Mouse (Mus musculus): Measurements from ENCODE around the gene Nab2.

Gene Nab2

DNA sequence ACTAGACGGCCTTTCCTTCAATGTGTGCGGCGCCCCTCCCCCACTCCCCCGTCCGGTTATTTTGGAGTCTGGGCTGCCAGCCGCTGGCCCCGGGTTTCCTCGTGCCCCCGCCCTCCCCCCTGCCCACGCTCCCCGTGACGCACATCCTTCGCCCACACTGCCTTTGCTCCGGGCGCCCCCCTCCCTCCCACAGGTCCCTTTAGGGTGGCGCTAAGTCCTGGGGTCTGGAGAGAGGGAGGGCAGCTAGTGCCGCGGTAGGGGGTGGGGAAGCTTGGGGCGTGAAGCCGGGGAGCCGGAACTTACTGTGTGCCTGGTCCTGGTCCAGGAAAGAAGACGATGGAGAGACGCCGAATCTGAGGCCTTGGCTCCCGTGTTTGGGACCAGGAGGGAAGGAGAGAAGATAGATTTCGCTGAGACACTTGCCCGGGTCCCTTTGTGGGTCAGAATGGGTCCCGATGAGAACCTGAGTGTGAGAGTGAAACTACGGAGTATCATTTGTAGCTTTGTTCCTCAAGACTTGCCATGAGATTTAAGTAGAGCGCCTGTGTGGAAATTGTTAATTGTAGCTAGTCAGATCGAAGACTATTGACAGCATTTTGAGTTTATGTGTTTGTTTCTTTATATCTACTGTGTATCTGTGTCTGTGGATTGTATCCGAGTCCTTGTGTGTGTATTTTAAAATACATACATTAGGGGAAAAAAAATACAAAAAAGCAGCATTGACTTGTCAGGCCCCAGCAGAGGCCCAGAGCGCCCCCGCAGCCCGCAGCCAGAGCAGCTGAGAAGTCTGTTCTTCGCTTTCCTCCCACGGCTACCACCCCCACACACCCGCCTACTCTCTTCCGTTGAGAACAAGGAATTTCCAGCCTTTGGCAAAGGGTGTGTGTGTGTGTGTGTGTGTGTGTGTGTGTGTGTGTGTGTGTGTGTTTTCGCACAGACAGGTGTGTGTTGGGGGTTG is at the start of gene Nab2:
Gene Nab2 (minus strand): TSS at position 476 of the 958 bp plus-strand sequence.
- DNase-seq, result peak; percentile 70

DNA sequence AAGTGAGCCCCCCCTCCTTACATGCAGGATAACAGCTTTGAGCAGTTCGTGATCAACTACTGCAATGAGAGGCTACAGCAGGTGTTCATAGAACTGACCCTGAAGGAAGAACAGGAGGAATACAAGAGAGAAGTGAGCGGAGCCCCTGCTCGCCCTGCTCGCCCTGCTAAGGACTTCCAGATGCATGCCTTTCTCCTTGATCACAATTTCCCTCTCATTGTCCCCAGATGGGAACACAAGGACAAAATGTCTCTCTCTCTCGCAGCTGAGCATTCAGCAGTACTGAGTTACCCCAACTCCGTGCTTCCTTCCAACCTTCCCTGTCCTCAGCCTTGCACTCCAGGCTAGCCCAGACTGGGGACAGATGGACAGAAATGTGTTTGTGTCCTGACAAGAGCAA is 44.4 kb upstream of the Nab2 start:
- no peak for DNase-seq

DNA sequence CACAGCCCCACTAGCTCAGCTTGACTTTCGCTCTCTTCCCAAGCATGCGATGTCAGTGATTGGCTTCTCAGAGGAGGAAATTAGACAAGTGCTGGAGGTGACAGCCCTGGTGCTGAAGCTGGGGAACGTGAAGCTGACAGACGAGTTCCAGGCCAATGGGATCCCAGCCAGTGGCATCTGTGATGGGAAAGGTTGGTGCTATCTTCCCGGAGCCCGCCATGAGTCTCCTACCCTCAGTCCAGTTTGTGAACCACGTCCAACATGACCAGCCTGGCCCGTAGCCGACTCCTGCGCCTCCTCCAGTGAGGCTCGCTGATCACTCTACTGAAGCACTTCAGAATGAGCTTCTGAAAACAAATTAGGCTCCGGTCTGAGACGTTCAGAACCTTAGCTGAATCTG is 42.0 kb upstream of the Nab2 start:
- DNase-seq, result no peak

DNA sequence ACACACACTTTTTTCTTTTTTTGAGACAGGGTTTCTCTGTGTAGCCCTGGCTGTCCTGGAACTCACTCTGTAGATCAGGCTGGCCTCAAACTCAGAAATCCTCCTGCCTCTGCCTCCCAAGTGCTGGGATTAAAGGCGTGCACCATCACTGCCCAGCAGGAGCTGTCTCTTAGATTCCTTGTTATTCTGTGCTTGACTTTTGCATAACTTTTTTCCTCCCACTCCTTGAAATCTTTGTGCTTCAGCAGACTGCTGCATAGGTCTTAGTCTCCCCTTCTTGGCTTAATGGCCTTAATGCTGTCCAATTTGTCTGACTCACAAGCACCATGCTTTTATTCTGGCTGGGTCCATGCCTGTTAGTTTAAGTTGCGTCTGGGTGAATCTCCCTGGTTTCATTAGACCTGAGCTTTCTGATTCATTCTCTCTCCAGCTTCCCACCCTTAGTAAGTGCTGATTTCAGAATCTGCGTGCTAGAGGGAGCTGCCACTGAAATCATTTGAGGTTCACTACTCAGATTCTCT is 40.5 kb upstream of the Nab2 start:
- no peak for DNase-seq

DNA sequence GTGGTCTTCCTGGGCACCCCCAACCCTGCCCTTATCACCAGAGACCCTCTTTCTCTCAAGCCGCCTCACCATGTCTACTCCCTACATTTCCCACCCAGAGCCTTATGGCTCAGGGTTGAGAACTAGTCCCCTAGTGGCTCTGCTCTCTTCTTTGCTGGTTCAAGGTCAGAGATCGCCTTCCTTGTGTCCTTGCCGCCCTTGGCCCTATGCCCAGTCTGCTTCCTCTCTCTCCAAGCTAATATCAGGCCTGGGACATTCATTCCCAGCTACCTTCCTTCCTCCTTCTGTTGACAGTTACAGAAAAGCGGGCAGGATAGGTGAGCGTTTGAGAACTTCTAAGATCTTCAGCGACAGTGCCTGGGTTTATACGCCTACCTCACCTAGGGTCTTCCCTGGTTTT is 39.4 kb upstream of the Nab2 start:
- no peak for DNase-seq

DNA sequence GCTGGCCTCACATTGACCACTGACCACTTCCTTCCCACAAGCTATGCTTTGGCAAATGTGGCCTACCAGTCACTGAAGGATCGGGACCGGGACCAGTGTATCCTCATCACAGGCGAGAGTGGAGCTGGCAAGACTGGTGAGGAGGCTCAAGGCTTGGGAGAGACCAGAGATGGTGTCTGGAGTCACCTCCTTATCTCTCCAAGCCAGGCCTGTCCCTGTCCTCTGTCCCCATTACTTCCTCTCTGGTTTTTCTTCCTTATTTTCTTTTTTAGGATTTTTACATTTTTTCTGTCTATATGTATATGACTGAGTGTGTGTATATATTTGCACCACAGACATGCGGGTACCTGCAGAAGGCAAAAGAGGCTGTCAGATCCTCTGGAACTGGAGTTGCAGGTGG is 37.4 kb upstream of the Nab2 start:
- no peak for DNase-seq

DNA sequence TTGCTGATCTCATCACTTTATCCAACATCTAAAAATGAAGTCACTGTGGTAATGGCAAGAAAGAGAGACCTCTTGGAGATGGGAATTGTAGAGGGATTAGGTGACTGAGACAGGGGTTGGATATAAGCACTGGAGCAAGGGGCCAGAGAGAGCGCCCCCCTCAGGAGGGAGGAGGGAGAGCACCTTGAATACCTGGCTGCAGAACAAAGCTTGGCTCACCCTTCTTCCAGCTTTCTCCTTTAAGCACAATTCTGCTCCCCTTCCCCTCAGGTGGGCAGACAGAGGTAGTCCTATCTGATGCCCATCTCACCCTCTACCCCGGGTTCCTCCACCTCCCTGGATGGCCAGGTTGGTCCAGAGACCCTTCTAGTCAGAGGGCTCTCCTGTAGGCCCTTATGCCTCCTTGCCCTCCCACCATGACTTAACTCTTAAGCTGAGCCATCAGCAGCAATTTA is 36.4 kb upstream of the Nab2 start, which contains the start of gene Myo1a:
Gene Myo1a (plus strand): TSS at position 405 of the 455 bp plus-strand sequence.
- no peak for DNase-seq

DNA sequence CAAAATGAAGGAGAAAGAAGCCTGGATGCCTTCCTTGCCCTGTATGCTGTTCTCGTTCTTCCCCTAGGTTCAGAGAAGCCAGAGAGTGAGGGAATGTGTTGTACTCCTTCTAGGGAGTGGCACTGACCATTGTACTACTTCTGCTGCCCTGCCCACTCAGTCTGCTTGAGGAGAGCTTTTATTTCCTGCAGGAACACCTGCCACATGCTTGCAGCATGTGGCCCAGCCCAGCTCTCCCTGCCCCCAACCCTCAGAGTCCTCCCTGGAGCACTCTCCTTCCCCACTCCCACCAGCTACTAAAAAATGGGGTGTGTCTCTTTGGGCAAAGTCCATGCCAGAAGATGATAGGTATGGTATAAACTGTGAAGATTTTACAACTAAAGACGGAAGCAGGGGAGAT is 35.9 kb upstream of the Nab2 start:
- DNase-seq, result no peak

DNA sequence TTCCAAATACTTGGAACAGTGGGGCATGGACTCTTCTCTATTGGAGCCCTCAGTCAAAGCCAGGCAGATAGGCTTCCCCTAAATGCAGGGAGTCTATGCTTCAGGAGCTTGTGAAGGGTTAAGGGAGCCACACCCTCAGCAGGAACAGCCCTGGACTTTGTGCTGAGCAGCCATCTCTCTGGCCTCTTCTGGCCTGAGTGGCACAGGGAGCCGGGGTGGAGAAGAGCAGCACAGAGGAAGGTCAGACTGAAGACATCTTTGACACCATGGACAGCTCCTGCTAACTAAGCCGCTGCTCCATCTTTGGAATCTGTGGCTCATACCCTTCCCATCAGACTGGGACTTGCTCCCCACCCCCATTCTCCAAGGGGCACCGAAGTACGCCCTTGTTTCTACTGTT is 34.9 kb upstream of the Nab2 start:
- DNase-seq, result no peak

DNA sequence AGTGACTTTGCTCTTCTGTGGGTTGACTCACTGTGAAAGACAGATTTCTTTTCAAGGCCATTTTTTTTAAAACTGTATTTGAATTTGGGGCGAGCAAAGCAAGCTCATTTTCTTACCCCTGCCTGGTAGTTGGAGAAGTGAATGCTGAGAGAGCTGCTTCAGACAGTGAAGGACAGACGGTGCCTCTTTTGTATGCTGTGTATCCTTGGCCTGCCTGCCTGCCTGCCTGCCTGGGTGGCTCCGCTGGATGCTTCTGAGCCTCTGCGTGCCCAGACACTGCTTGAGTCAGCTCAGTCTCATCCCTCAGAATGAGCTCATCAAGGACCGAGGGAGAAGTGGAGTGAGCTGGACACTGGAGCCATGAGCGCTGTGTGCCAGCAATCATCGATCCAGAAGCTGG is 30.6 kb upstream of the Nab2 start:
- no peak for DNase-seq

DNA sequence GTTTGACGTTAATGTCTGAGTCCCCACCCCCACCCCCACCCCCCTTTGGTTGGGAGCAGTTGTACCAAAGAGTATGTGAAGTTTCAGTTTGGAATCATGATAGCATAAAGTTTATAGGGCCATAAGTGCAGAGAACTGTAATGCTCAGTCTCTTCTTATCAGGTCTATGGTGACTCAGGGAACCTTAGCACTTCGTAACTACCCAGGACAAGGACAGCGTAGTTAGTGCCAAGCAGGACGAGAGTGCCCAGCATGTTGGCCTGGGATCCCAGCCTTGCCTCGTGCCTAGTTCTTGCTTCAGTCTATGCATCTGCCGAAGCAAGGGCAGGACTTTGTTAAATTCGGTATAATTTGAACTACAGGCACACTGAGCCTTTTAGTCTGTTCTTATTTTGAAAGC is 27.4 kb upstream of the Nab2 start:
- no peak for DNase-seq

DNA sequence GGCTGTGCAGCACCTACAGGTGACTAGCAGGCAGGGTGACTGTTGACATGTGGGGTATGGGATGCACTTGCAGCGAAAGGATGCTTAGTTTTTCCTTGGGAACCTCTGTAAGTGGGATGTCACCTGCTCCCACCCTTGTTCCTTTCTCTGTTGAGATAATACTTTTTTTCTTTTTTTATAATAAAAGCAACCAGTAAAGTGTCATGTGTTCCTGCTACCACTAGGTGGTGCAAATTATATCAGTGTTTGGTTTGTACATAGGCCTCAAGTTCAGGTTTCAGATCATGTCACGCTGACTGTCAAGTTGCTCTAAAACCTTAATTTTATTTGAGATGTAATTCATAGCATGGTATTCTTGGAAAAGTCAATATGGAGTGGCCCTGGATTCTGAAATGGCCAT is 26.3 kb upstream of the Nab2 start:
- no peak for DNase-seq

DNA sequence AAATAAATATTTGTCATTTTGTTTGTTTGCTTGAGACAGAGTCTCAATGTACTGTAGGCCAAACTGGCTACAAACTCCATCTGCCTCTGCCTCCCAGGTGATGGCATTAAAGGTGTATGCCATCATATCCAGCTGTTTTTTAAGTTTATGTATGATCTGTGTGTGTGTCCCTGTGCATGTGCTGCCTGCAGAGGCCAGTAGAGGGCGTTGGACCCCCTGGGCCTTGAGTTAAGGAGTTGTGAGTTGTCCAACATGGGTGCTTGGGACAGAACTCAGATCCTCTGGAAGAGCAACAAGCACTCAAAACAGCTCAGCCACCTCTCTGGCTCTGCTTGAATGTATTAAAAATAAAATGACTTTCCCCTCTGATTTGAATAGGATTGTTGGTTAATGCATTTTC is 22.7 kb upstream of the Nab2 start:
- no peak for DNase-seq

DNA sequence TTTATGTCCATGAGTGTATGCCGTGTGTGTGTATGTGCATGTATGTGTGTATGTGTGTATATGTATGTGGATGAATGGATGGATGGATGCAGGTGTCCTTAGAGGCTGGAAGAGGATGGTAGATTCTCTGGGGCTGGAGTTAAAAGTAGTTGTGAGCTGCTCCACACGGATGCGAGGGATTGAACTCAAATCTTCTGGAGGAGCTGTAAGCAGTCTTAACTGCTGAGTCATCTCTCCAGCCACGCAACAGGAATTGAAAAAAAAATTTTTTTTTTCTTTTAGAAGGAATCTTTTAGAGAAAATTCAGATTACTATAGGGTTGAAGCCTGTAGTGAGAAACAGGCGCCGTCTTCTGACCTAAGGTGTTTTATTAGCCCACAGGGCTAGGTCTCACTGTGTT is 14.5 kb upstream of the Nab2 start:
- no peak for DNase-seq

DNA sequence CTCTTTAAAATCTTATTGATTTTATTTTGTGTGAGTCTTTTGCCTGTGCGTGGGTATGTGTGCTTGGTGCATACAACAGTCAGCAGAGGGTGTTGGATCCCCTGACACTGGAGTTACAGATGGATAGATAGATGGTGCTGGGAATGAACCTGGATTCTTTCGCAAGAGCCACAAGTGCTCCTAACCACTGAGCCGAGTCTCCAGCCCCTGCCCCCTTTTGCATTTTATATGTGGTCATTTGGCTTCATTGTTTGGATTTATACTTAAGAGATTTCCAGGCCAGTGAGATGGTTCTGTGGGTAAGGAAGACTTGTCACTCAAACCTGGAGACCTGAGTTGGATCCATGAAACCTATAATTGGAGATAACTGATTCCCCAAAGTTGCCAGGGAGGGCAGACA is 11.5 kb upstream of the Nab2 start:
- DNase-seq, result no peak

DNA sequence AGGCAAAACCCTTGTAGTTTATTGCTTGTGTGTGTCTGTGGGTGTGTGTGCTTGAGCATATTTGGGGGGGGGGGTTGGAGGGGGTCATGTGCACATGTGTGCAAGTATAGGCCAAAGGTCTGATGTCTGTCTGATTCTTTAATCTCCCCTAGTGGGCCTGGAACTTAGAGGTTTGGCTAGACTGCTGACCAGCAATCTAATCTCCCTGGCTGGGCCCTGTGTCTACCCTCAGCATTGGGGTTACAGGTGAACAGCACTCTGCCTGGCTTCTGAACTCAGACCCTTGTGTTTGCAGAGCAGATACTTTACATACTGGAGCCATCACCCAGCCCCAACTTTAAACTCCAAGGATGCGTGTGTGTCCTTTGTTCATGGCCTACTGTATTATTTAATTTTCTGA is 10.8 kb upstream of the Nab2 start:
- no peak for DNase-seq

DNA sequence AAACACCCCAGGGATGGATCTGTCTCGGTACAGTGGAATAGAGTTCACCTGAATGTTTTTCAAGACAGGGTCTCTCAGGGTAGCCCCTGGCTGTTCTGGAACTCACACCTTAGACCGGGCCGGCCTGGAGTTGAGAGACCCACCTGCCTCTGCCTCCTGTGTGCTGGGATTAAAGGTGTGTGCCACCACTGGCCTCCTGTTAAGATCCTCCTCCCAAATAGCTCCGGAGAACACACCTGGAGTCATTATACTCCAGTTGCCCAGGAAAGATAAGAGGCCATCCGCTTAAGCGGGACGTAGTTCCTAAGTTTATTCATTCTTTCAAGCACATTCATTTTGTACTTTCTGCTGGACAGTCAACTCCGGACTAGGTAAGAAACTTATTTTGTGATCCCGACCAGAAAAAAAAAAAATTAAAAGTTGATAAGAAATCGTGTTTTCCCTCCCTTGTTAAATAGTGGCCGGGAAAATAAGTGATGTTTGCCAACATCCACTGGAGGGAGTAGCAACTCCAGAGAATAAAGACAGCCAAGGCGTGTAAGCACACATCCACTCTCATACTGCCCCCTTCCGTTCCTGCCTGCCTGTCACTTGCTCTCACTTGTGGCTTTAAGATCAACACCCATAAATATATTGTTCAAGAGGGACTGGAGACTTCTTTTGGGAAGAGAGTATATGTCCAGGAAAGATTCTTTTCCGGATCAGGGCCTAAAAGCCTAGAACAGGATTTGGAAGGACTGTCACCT is 9.4 kb upstream of the Nab2 start:
- peak; percentile 75 for DNase-seq

DNA sequence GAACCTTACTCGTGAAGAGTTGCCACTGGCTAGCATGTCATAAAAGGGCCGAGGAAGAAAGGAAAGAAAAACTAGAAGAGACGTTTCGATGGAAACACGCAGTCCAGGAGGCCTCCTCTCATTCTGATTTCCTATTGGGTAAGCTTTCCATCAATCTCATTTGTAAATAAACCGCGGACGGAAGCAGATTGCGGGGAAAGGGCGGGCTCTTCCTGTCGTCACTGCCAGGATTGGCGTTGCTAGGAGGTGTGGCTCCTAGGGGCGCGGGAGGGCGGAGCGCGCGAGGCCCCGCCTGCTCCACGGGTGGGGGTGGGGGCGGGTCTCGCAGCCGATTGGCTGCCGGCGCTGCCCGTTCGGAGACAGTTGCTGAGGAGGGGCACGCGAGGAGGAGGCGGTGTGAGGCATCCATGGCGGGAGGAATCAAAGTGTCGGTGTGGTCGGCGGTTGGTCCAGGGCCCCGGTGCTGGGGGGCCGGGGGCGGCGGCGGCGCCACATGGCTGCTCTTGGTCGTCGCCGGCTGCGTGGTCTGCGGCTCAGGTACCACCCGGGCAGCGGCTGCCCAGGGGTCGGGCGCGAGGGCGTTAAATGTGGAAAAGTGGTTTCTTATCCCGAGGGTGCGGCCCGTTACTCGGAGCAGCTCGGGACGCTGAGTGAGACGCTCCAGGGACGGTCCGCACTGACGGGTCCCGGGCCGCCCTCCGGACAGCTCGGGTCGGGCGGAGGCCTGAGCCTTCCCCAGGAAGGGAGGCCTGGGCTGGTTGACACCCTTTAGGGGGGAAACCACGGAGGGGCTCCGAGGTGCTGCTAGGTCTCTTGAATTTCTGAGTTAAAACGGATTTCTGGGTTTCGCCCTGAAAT is 8.6 kb upstream of the Nab2 start:
- peak; percentile 98 for DNase-seq

DNA sequence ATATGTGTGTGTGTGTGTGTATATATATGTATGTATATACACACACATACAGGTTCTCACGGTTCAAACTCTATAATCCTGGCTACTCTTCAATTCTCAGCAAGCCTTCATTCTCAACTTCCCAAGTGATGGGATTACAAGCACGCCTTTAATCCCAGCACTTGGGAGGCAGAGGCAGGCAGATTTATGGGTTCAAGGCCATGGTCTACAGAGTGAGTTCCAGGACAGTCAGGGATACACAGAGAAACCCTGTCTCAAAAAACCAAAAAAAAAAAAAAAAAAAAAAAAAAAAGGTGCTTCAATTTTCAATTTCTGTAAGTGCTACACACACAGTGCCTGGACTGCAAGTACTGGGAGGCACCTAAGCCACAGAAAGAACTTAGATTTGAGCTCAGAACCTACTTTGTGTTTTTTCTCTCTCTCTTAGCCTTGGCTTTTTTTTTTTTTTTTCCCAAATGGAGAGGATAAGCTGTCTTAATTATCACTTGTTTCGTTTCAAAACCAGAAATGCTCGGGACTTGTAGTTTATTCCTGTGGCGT is 7.6 kb upstream of the Nab2 start:
- DNase-seq, result no peak

DNA sequence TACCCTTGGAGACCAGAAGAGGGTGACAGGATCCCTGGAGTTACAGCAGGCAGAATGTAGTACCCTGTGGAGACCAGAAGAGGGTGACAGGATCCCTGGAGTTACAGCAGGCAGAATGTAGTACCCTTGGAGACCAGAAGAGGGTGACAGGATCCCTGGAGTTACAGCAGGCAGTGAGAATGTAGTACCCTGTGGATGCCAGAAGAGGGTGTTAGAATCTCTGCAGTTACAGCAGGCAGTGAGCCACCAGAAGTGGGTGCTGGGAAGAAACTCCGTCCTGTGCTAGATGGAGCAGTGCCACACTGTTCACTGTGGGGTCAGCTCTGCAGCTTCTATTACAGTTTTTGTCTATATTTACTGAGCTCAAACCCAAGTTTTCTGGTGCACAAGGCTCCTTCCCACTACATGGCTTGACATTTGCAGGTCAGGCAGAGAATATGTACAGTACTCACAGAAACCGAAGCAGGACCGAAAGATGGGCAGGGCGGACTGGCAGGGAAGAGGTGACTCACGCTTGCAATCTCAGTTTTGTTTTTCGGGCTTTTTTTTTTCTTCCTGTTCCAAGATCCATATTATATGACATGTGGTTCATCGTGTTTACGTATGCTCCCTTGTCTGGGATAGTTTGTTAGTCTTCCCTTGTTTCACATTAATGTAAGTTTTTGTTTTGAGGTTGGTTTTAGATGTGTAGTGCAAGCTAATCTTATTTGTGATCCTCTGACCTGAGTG is 6.6 kb upstream of the Nab2 start:
- DNase-seq, result peak; percentile 76

DNA sequence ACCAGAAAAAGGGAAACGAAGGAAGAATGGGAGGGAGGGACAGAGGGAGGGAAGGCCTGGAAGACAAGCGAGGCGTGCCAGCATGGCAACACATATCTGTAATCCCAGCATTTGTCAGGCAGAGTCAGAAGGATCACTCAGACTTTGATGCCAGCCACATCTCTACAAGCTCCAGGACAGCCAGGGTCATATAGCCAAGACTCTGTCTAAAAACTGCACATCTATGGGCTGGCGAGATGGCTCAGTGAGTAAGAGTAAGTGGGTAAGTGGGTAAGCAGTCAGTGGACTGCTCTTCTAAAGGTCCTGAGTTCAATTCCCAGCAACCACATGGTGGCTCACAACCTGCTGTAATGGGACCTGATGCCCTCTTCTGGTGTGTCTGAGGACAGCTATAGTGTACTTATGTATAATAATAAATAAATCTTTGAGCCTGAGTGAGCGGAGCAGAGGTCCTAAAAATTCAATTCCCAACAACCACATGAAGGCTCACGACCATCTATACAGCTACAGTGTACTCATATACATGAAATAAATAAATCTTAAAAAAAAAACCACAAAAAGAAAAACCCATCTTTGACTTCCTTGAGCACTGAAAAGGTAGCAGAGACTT is 5.8 kb upstream of the Nab2 start:
- no peak for DNase-seq
